Mouse (Mus musculus) olfactory bulb, adult 2 months (tissue): ENCODE data around the gene Gm20521.
A peak's percentile ranks its signal among the peaks of the same experiment; 100 is the strongest.

Source experiments
- CTCF ChIP-seq: fragments of 200-500 bp; IDR thresholded peaks from 2 replicates; pipeline ENCODE4 v1.5.1; 2012; ENCODE audit warnings: low read depth, mild to moderate bottlenecking, low read length, moderate library complexity; ENCODE audit not compliant: insufficient read depth
- POLR2A ChIP-seq: fragments of 200-500 bp; IDR thresholded peaks from 2 replicates; pipeline ENCODE4 v1.6.1; 2012; ENCODE audit warnings: mild to moderate bottlenecking, low read depth, low read length, moderate library complexity; ENCODE audit not compliant: insufficient read depth

DNA sequence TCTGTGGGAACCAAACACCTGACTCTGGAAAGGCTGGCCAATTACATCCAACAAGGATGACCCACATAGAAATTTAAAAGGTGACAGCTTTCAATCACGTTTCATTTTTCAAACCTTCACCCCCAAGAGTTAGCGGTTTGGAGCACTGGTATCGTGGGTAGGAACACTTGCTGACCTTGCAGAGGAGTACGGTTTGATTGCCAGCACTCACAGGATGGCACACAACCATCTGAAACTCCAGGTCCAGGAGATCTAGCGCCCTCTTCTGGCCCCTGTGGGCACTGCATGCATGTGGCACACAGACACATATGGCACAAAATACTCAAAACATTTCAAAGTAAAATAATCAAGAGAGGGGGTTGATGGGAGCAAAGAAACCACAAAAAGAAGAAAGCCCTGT, 16.3 kb upstream of the Gm20521 start:
- TF ChIP-seq POLR2A = no peak
- TF ChIP-seq CTCF = 0 out of 2 replicates have a peak, but pooled peaks have one; percentile 39
